Mouse (Mus musculus): Measurements from ENCODE around the gene Mrpl55. TPM values are rescaled to one million over a fixed set of nuclear protein-coding genes. Genes with fewer than 3 reads are reported as not detected.
A peak's percentile ranks its signal among the peaks of the same experiment; 100 is the strongest.

Gene Mrpl55
- polyA plus RNA-seq (2016; fragmentation: Nextera tagmentation; extraction: Ambion mirVana): 116 and 131 TPM in 2 replicates

DNA sequence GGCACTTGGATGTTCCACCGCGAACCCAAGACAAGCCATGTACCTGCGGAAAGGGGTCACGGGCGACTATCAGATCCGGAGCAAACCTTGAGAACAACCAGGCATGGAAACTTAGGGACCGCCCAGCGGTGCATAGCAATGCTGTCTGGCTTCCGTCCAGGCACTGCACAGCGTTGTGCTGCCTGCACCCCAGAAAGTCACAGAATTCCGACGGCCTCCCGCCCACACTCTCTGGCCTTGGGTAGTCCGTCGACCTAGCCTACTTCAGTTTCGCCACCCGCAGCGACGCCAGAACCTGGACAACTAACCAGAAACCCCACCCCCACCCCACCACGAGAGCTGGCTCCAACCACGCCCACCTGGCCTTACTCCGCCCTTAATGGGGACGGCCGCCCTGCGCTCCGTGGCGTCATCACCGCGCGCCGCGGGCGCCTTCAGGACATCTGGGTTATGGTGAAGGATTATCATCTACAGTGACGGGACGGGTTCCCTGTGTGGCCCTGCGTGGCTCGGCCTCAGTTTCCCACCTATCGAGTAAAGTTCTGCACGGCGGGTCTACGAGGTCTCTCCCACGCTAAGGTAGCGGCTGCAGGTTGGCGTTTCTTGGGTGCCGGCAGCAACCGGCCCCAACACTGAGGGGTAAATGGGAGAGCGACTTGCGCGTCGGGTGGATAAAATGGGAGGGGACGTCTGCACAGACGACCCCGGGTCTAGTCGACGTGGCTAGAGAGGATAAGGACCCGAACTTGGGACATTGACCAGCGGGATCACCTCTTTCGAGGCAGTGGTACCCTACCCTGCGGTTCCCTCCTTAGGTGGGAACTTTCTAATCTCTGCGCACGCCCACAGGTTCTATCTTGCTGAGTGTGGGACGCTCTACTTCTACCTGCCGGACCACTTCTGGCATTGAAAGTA is at the start of gene Mrpl55:
Gene Mrpl55 (plus strand): TSS at position 406 of the 915 bp plus-strand sequence.
- DNase-seq (ENCODE audit: low spot score): peak; percentile 96
- 1% methylated on average over 63 of the region's 63 CpGs for WGBS
- peak within 1 kb of the TSS; percentile 98 for H3K4me3 ChIP-seq
- peak within 1 kb of the TSS; percentile 85 for H3K27ac ChIP-seq (replicated peaks)
- no peaks in the 10 kb centered on the region for H3K9me3 ChIP-seq (replicated peaks)
- peaks cover 46% of the 10 kb centered on the region for H3K36me3 ChIP-seq
- H3K27me3 ChIP-seq (ENCODE audit: low read depth, poor library complexity, severe bottlenecking): no peaks in the 10 kb centered on the region
- peaks cover 18% of the 10 kb centered on the region for H3K4me1 ChIP-seq

DNA sequence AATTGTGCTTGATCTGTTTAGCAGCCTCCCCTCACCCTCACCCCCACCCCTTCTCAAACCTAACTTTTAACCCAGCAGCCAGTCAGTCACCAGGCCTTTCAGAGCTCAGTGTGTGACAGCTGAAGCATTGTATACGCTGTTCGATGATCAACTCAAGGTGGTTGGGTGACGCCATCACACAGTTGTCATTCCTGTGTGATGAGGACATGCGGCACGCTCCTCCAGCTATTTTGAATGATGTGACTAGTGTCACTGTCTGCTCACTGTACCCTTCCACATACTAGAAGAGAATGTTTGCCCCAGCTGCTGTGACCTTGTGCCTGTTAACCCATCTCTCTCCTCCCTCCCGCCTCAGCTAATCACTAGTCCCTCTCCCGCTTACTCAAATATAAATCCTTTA is 48.1 kb upstream of the Mrpl55 start:
- H3K27me3 ChIP-seq (ENCODE audit: low read depth, poor library complexity, severe bottlenecking): no peaks in the 10 kb centered on the region
- DNase-seq (ENCODE audit: low spot score): no peak
- 91% methylated on average over 7 of the region's 7 CpGs for WGBS
- H3K36me3 ChIP-seq: peaks cover 31% of the 10 kb centered on the region
- H3K27ac ChIP-seq (replicated peaks): no peak overlapping the region
- H3K9me3 ChIP-seq (replicated peaks): no peaks in the 10 kb centered on the region
- no peak overlapping the region for H3K4me3 ChIP-seq
- H3K4me1 ChIP-seq: no peaks in the 10 kb centered on the region

DNA sequence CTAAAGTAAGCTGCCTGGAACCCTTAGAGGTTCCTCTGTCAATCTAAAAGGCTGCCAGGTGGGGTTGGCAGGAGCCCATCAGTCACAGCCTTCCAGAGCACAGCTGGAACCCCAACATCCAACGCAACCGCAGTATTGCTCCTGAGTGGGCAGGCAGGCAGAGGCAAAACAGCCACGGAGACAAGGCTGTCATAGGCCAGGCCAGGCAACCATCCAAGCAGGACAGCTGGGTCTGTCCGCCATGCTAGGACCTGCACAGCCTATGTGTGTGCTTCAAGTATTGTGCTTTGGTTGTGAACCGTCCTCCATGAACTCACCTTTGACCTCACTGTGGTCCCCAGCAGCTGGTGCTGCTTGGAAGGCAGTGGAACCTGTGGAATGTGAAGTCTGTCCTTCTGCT is 46.4 kb upstream of the Mrpl55 start:
- H3K4me1 ChIP-seq: no peaks in the 10 kb centered on the region
- WGBS: 91% methylated on average over 5 of the region's 5 CpGs

DNA sequence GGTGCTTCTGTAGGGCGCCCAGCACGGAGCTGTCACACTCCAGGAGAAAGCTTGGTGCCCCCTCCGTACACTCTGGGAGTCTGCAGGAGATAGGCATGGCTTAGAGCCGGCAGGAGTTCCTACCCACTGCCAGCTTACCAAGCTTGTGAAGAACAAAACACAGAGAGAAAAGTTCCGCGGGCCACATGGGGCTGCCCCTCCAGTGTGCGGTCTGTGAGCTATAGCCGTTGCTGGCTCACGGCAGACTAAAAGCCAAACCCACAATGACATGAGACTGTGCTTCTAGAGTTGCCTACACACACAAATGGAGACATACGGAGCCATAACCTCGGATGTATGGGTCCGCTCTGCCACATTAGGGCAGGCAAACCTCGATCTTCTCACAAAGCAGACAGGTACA is 43.2 kb upstream of the Mrpl55 start:
- Histone ChIP-seq H3K4me3 (no peak overlapping the region), H3K9me3 (replicated peaks) (no peaks in the 10 kb centered on the region), H3K27me3 (ENCODE audit: low read depth, poor library complexity, severe bottlenecking) (no peaks in the 10 kb centered on the region), H3K4me1 (peaks cover 16% of the 10 kb centered on the region), H3K36me3 (peaks cover 31% of the 10 kb centered on the region), H3K27ac (replicated peaks) (no peak overlapping the region)
- WGBS: 95% methylated on average over 13 of the region's 13 CpGs
- DNase-seq (ENCODE audit: low spot score): no peak

More for the DNA sequence above, 46.4 kb upstream of the Mrpl55 start:
- Histone ChIP-seq H3K27me3 (ENCODE audit: low read depth, poor library complexity, severe bottlenecking) (no peaks in the 10 kb centered on the region), H3K36me3 (peaks cover 31% of the 10 kb centered on the region), H3K4me3 (no peak overlapping the region), H3K27ac (replicated peaks) (no peak overlapping the region), H3K9me3 (replicated peaks) (no peaks in the 10 kb centered on the region)
- no peak for DNase-seq (ENCODE audit: low spot score)

DNA sequence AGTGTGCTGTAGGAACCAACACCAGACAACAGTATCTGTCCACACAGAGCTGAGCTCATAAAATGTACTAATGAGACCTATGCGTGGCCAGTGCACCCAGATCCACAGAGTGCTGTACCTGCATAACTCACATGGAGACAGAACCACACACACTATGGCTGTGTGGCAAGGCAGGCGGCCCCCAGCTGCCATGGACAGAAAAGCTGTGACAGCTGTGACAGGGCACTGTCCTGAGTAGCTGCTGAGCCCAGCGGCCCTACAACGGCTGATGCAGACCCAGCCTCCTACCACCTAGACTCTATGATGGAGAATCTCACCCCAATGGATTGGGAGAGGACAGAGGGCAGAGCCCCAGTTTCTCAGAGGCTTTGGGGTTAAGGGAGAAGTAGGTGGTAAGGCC is 42.7 kb upstream of the Mrpl55 start:
- no peak overlapping the region for H3K27ac ChIP-seq (replicated peaks)
- 82% methylated on average over 4 of the region's 4 CpGs for WGBS
- H3K27me3 ChIP-seq (ENCODE audit: low read depth, poor library complexity, severe bottlenecking): no peaks in the 10 kb centered on the region
- H3K4me1 ChIP-seq: peaks cover 21% of the 10 kb centered on the region
- no peak for DNase-seq (ENCODE audit: low spot score)
- H3K9me3 ChIP-seq (replicated peaks): no peaks in the 10 kb centered on the region
- peaks cover 31% of the 10 kb centered on the region for H3K36me3 ChIP-seq
- H3K4me3 ChIP-seq: no peak overlapping the region

DNA sequence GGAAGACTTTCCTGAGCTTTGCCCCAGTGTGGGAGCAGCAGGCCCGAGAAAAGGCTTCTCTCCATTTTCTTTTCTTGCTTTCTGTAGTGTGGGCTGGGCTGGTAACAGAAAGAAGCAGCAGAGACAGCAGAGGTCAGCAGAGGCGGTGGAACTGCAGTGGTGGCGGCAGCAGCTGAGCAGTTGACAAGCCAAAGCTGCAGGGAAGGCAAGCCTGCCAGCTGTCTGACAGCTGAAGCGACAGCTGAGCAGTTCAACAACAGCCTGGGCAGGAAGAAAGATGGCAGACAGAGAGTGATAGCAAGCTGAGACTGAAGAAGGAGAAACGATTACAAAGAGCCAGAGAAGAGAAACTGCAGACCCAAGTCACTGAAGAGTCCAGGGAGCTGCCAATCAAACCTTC is 40.9 kb upstream of the Mrpl55 start:
- no peak for DNase-seq (ENCODE audit: low spot score)
- 84% methylated on average over 5 of the region's 5 CpGs for WGBS
- H3K27ac ChIP-seq (replicated peaks): no peak overlapping the region
- H3K27me3 ChIP-seq (ENCODE audit: low read depth, poor library complexity, severe bottlenecking): no peaks in the 10 kb centered on the region
- H3K4me1 ChIP-seq: peaks cover 21% of the 10 kb centered on the region
- H3K36me3 ChIP-seq: peaks cover 20% of the 10 kb centered on the region
- no peak overlapping the region for H3K4me3 ChIP-seq
- no peaks in the 10 kb centered on the region for H3K9me3 ChIP-seq (replicated peaks)

DNA sequence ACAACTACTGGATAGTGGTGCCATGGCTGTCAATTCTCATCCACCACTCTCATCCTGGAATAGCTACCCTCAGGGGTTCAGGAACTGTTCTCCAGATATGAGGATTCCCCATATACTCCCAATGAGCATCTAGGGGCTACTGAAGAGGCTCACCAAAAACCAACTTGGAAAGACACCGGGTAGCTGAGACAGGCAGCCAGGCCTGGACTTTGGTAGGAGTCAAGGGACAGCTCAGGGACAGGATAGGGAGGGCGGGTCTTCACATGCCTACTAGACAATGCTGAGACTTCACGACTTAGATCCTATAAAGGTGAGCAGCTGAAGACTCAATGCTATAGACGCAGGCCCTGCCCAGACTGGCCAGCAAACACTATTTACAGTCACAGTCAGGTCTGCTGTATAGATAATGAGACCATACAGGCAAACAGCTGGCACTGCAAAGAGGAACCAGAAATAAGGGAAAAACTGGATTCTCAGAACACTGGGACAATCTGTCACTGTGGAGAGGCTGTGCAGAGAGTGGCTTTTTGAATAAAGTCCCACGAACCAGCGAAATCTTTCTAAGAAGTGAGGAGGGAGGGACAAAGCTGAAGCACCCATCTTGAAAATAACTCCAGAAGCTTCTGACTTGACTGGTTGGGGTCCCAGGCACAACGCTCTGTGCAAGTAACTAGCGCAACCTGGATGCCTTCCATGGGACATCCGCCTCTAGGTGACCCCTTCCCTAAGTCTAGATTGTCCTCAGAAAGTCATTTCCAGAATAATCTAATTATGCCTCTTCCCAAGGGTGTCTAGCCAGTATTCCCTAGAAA is 39.6 kb upstream of the Mrpl55 start:
- Histone ChIP-seq H3K27me3 (ENCODE audit: low read depth, poor library complexity, severe bottlenecking) (no peaks in the 10 kb centered on the region), H3K9me3 (replicated peaks) (no peaks in the 10 kb centered on the region), H3K4me3 (peak overlapping the region; percentile 86), H3K36me3 (peaks cover 12% of the 10 kb centered on the region), H3K27ac (replicated peaks) (peak overlapping the region; percentile 98), H3K4me1 (peaks cover 21% of the 10 kb centered on the region)
- WGBS: 54% methylated on average over 9 of the region's 9 CpGs
- no peak for DNase-seq (ENCODE audit: low spot score)

DNA sequence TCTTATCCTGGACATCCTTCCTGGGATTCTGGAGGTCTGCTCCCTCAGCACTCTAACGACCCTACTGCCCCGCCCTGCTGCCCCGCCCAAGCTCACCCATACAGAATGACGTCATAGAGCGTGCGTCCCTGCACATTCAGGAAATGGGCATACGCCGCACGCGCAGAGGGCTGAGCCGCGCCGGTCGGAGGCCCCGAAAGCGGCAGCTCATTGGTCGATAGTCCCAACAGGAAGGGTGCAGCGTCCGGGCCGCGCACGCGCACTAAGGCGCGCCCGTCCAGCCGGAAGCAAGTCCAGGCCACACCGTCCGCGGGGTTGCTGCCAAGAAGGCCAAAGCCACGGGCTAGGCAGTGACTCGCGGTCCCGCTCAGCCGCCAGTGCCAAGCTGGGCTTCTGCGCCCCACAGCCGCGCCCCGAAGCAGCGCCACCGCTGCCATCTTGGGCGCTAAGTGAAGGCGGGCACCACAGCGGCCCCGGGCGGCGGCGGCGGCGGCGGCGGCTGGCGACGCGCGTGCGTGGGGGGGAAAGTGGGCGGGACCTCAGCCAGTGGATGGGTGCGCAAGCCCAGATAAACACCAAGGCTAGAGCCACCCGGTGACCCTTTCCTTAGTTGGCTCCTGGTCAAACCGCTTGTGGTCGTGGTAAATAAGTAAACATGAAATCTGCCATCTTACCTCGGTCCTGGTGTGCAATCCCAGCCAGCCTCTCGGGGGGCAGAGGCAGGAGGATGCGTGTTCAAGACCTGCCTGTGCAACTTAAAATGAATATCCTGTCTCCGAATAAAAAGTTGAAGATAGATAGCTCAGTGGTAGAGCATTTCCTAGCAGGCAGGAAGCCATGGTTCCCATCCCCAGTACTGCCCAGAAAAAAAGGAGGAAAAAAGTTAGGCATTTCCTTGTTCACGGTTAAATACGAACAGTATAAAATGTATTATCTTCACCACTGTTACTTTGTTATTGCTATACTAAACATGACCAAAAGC is 38.7 kb upstream of the Mrpl55 start, which contains the start of gene Iba57:
Gene Iba57 (minus strand): TSS at position 485 of the 982 bp plus-strand sequence.
- WGBS: 3% methylated on average over 68 of the region's 68 CpGs
- H3K9me3 ChIP-seq (replicated peaks): no peaks in the 10 kb centered on the region
- peak; percentile 98 for DNase-seq (ENCODE audit: low spot score)

DNA sequence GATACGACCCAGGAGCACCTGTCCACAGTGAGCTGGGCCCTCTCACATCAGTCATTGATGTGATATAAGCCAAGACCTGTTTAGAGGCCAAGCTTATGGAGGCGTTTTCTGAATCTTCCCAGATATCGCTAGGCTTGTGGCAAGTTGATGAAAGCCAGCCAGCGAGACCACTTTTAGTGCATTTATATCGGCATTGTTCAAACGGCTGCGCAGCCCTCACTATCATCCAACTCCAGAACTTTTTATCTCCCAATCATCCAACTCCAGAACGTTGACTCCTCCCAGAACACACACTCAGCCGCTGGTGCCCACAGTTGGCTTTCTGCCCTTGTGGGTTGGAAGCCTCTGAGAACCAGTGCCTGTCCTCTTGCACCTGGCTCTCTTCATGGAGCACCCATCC is 37.9 kb upstream of the Mrpl55 start:
- Histone ChIP-seq H3K9me3 (replicated peaks) (no peaks in the 10 kb centered on the region), H3K4me3 (peak overlapping the region; percentile 86), H3K36me3 (no peaks in the 10 kb centered on the region), H3K27me3 (ENCODE audit: low read depth, poor library complexity, severe bottlenecking) (no peaks in the 10 kb centered on the region), H3K27ac (replicated peaks) (peak overlapping the region; percentile 98), H3K4me1 (peaks cover 21% of the 10 kb centered on the region)
- 87% methylated on average over 9 of the region's 9 CpGs for WGBS
- DNase-seq (ENCODE audit: low spot score): no peak

More for the DNA sequence above, 38.7 kb upstream of the Mrpl55 start, which contains the start of gene Iba57:
- peak within 1 kb of the TSS; percentile 86 for H3K4me3 ChIP-seq
- peaks cover 3% of the 10 kb centered on the region for H3K36me3 ChIP-seq
- H3K27ac ChIP-seq (replicated peaks): peak within 1 kb of the TSS; percentile 98
- peaks cover 21% of the 10 kb centered on the region for H3K4me1 ChIP-seq
- H3K27me3 ChIP-seq (ENCODE audit: low read depth, poor library complexity, severe bottlenecking): no peaks in the 10 kb centered on the region

DNA sequence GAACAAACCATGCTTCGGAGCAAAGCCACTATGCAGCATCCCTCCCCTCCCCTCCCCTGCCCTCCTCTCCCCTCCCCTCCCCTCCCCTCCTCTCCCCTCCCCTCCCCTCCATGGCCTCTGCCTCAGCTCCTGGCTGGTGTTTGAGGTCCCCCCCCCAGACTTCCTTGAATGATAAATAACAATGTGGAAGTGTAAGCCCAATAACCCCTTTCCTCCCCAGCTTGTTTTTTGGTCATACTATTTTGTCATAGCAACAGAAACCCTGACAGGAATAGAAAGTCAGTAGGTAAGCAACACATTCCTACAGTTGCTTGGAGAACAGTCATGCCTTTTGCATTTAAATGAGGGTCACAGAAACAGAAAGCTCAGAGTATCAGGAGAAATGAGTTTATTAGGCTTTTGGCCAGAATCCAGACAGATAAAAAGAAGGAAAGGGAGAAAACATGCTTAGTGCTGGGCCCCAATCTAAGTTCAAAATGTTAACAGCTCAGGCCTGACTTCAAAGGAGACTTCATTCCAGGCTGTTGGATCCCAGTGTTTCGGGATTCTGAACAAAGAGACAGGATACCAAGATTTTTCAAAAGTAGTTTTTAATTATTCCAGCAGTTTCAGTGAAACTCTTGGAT is 36.6 kb upstream of the Mrpl55 start:
- Histone ChIP-seq H3K4me3 (no peak overlapping the region), H3K4me1 (peaks cover 21% of the 10 kb centered on the region), H3K27ac (replicated peaks) (no peak overlapping the region), H3K36me3 (no peaks in the 10 kb centered on the region), H3K27me3 (ENCODE audit: low read depth, poor library complexity, severe bottlenecking) (no peaks in the 10 kb centered on the region), H3K9me3 (replicated peaks) (no peaks in the 10 kb centered on the region)
- WGBS: 63% methylated on average over 2 of the region's 2 CpGs
- DNase-seq (ENCODE audit: low spot score): no peak

DNA sequence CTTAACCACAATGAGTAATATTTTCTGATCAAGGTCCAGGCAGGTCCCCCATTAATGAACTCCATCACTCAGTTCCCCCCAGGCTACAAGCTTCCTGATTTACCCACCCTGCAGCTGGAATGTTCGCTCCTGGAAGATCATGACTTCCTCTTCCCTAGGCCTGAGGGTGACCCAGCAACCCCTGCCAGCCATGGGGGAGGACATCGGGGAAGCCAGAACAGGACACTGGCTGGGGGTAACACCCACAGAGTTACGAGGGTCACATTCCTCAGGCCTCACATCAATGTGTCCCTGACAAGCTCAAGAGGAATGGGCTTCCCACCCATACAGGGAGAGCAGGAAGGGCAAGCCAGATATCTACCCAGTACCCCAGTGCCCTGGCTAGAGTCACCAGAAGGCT is 32.5 kb upstream of the Mrpl55 start:
- Histone ChIP-seq H3K27ac (replicated peaks) (no peak overlapping the region), H3K9me3 (replicated peaks) (no peaks in the 10 kb centered on the region), H3K4me3 (no peak overlapping the region), H3K27me3 (ENCODE audit: low read depth, poor library complexity, severe bottlenecking) (peaks cover 7% of the 10 kb centered on the region), H3K36me3 (no peaks in the 10 kb centered on the region), H3K4me1 (no peaks in the 10 kb centered on the region)
- 85% methylated on average over 3 of the region's 3 CpGs for WGBS
- DNase-seq (ENCODE audit: low spot score): no peak

Data from midbrain, embryonic 10.5 days (tissue).